Mouse (Mus musculus): Measurements from ENCODE around the gene Hist1h2bf. TPM values are rescaled to one million over a fixed set of nuclear protein-coding genes. Genes with fewer than 3 reads are reported as not detected.
"Not testable (repeated sequence)": the region's sequence is repeated elsewhere in the genome, so short reads cannot be mapped to it uniquely, and the experiment has no call there.

The Hist1h2bf gene
- total RNA-seq, 1 experiment from 2014 or later, result 223 TPM

GRCm38 (mm10) chr13:23555839-23556416 is 18.1 kb downstream of the Hist1h2bf start:
- peak; percentile 51 to 56 for ATAC-seq (replicated peaks in 1 of 2; ENCODE audit: insufficient read depth in 1 of 2, low FRiP score in 2 of 2, low TSS enrichment in 1 of 2, low read depth in 1 of 2, poor library complexity in 2 of 2, severe bottlenecking in 2 of 2)

- ATAC-seq (replicated peaks in 1 of 2; ENCODE audit: insufficient read depth in 1 of 2, low FRiP score in 2 of 2, low TSS enrichment in 1 of 2, low read depth in 1 of 2, poor library complexity in 2 of 2, severe bottlenecking in 2 of 2), result peak; percentile 51 to 63
Measured at GRCm38 (mm10) chr13:23554925-23555838, 18.8 kb downstream of the Hist1h2bf start.

- no peak for ATAC-seq (replicated peaks in 1 of 2; ENCODE audit: insufficient read depth in 1 of 2, low FRiP score in 2 of 2, low TSS enrichment in 1 of 2, low read depth in 1 of 2, poor library complexity in 2 of 2, severe bottlenecking in 2 of 2)
Measured at GRCm38 (mm10) chr13:23554393-23554792, 19.6 kb downstream of the Hist1h2bf start.

- no peak for ATAC-seq (replicated peaks in 1 of 2; ENCODE audit: insufficient read depth in 1 of 2, low FRiP score in 2 of 2, low TSS enrichment in 1 of 2, low read depth in 1 of 2, poor library complexity in 2 of 2, severe bottlenecking in 2 of 2)
Measured at GRCm38 (mm10) chr13:23552962-23553361, 21.0 kb downstream of the Hist1h2bf start, which contains the start of gene Hist1h1d. Hist1h1d (plus strand) TSS chr13:23553262.

GRCm38 (mm10) chr13:23551931-23552914 is 21.8 kb downstream of the Hist1h2bf start:
- no peak for ATAC-seq (replicated peaks in 1 of 2; ENCODE audit: insufficient read depth in 1 of 2, low FRiP score in 2 of 2, low TSS enrichment in 1 of 2, low read depth in 1 of 2, poor library complexity in 2 of 2, severe bottlenecking in 2 of 2)

- peak; percentile 62 to 74 for ATAC-seq (replicated peaks in 1 of 2; ENCODE audit: insufficient read depth in 1 of 2, low FRiP score in 2 of 2, low TSS enrichment in 1 of 2, low read depth in 1 of 2, poor library complexity in 2 of 2, severe bottlenecking in 2 of 2)
Measured at GRCm38 (mm10) chr13:23551146-23551834, 22.7 kb downstream of the Hist1h2bf start, which contains the start of gene Hist1h4f. Hist1h4f (minus strand) TSS chr13:23551648.

GRCm38 (mm10) chr13:23550761-23551145 is 23.2 kb downstream of the Hist1h2bf start:
- ATAC-seq (replicated peaks in 1 of 2; ENCODE audit: insufficient read depth in 1 of 2, low FRiP score in 2 of 2, low TSS enrichment in 1 of 2, low read depth in 1 of 2, poor library complexity in 2 of 2, severe bottlenecking in 2 of 2), result no peak

- ATAC-seq (replicated peaks in 1 of 2; ENCODE audit: insufficient read depth in 1 of 2, low FRiP score in 2 of 2, low TSS enrichment in 1 of 2, low read depth in 1 of 2, poor library complexity in 2 of 2, severe bottlenecking in 2 of 2), result no peak
Measured at GRCm38 (mm10) chr13:23546694-23547093, 27.3 kb downstream of the Hist1h2bf start.

GRCm38 (mm10) chr13:23544787-23545120 is 29.2 kb downstream of the Hist1h2bf start:
- peak; percentile 13 to 14; a peak in 2 of 4 replicates for ATAC-seq (replicated peaks in 1 of 2; ENCODE audit: insufficient read depth in 1 of 2, low FRiP score in 2 of 2, low TSS enrichment in 1 of 2, low read depth in 1 of 2, poor library complexity in 2 of 2, severe bottlenecking in 2 of 2)

GRCm38 (mm10) chr13:23543965-23544786 is 29.8 kb downstream of the Hist1h2bf start, which contains the start of gene Hist1h3f:
Hist1h3f (plus strand) TSS chr13:23544052.
- peak; percentile 77 to 86 for ATAC-seq (replicated peaks in 1 of 2; ENCODE audit: insufficient read depth in 1 of 2, low FRiP score in 2 of 2, low TSS enrichment in 1 of 2, low read depth in 1 of 2, poor library complexity in 2 of 2, severe bottlenecking in 2 of 2)

- ATAC-seq (replicated peaks in 1 of 2; ENCODE audit: insufficient read depth in 1 of 2, low FRiP score in 2 of 2, low TSS enrichment in 1 of 2, low read depth in 1 of 2, poor library complexity in 2 of 2, severe bottlenecking in 2 of 2), result peak; percentile 95 to 97
Measured at GRCm38 (mm10) chr13:23542999-23543607, 30.9 kb downstream of the Hist1h2bf start, which contains the start of gene Hist1h2bh. Hist1h2bh (minus strand) TSS chr13:23543392.

- ATAC-seq (replicated peaks in 1 of 2; ENCODE audit: insufficient read depth in 1 of 2, low FRiP score in 2 of 2, low TSS enrichment in 1 of 2, low read depth in 1 of 2, poor library complexity in 2 of 2, severe bottlenecking in 2 of 2), result not testable (repeated sequence)
Measured at GRCm38 (mm10) chr13:23542225-23542980, 31.6 kb downstream of the Hist1h2bf start.

- ATAC-seq (replicated peaks in 1 of 2; ENCODE audit: insufficient read depth in 1 of 2, low FRiP score in 2 of 2, low TSS enrichment in 1 of 2, low read depth in 1 of 2, poor library complexity in 2 of 2, severe bottlenecking in 2 of 2), result no peak
Measured at GRCm38 (mm10) chr13:23541497-23541896, 32.5 kb downstream of the Hist1h2bf start.

- not testable (repeated sequence) for ATAC-seq (replicated peaks in 1 of 2; ENCODE audit: insufficient read depth in 1 of 2, low FRiP score in 2 of 2, low TSS enrichment in 1 of 2, low read depth in 1 of 2, poor library complexity in 2 of 2, severe bottlenecking in 2 of 2)
Measured at GRCm38 (mm10) chr13:23539821-23540220, 34.2 kb downstream of the Hist1h2bf start.

GRCm38 (mm10) chr13:23538249-23538648 is 35.7 kb downstream of the Hist1h2bf start:
- ATAC-seq (replicated peaks in 1 of 2; ENCODE audit: insufficient read depth in 1 of 2, low FRiP score in 2 of 2, low TSS enrichment in 1 of 2, low read depth in 1 of 2, poor library complexity in 2 of 2, severe bottlenecking in 2 of 2), result no peak
